Mouse (Mus musculus) c-Kit-positive CD71-positive TER-119-positive erythroid progenitor cells, embryonic 14.5 days (primary cell): ENCODE measurements around the gene Doc2a.

Experiments
- DNase-seq: peaks from one replicate; pipeline ENCODE4 v3.0.0-alpha.2; 2013; ENCODE audit warnings: low spot score

Doc2a gene

GRCm38 (mm10) chr7:126823940-126824339 is 23.3 kb upstream of the Doc2a start:
- no peak for DNase-seq

- no peak for DNase-seq
Observed at GRCm38 (mm10) chr7:126825403-126825802, 21.8 kb upstream of the Doc2a start.

GRCm38 (mm10) chr7:126825952-126826351 is 21.3 kb upstream of the Doc2a start:
- no peak for DNase-seq

DNA sequence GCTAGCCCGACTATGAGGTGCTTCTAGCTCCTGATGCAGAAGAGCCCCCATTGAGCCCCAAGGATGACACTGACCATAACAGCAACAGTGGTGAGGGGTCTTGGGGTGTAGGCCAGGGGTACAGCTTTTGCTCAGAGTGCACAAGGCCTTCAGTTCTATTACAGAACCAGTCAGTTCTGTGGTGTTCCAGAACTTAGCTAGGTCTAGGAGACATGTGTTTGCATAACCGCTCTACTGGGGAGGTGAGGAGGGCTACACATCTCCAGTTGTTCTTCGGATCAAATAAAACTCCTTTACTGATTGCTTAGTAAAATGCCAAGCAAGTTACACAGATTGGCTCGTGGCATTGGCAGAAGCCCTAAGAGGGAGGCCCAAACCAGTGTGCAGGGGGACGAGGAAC is 15.7 kb upstream of the Doc2a start, which contains the start of gene 4930451I11Rik:
Gene 4930451I11Rik (minus strand): TSS at position 101 of the 400 bp plus-strand sequence.
- DNase-seq: no peak

DNA sequence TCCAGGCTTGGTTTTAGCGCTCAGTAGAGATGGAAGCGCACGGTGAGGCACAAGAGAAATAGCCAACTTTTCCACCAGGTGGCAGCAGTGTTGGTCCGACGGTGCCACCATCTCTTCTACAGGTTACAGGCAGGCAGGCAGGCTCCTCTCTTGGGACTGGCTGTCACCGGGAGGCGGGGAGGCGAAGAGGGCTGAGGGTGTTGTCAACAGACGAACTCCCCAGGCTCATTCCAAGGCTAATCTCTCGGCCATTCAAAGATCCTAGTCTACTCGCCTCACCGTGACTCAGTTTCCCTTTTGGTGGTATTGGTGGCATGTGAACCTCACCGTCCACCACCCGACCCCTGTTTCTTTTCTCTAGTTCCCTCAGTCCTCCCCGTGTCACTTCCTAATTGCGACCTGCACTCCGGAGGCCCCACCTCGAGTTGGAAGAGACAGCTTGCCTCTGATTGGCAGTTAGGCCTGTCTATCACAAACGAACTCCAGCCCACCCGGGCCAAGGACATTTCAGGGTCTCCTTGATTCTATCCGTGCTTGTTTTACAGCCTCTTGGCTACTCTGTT is 15.1 kb upstream of the Doc2a start:
- peak; percentile 72 for DNase-seq

GRCm38 (mm10) chr7:126833294-126833693 is 13.9 kb upstream of the Doc2a start:
- no peak for DNase-seq

GRCm38 (mm10) chr7:126843276-126843675 is 3.9 kb upstream of the Doc2a start:
- no peak for DNase-seq

DNA sequence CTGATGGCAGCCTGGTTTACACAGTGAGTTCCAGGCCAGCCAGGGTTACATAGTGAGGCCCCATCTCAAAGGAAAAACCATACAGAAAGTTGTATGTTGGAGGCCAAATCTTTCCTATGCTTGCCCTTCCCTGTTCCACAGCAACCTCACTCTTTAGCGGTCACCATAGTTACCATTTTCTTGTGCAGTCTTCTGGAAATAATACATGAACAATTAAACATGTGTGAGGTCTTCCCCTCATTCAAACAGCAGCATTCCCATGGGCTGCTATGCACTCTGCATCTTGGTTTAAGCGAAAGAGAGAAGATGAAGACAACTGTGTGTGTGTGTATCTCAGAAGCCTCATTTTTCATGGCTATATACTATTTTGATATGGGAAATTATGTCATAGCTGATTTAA is 1.7 kb upstream of the Doc2a start:
- no peak for DNase-seq

DNA sequence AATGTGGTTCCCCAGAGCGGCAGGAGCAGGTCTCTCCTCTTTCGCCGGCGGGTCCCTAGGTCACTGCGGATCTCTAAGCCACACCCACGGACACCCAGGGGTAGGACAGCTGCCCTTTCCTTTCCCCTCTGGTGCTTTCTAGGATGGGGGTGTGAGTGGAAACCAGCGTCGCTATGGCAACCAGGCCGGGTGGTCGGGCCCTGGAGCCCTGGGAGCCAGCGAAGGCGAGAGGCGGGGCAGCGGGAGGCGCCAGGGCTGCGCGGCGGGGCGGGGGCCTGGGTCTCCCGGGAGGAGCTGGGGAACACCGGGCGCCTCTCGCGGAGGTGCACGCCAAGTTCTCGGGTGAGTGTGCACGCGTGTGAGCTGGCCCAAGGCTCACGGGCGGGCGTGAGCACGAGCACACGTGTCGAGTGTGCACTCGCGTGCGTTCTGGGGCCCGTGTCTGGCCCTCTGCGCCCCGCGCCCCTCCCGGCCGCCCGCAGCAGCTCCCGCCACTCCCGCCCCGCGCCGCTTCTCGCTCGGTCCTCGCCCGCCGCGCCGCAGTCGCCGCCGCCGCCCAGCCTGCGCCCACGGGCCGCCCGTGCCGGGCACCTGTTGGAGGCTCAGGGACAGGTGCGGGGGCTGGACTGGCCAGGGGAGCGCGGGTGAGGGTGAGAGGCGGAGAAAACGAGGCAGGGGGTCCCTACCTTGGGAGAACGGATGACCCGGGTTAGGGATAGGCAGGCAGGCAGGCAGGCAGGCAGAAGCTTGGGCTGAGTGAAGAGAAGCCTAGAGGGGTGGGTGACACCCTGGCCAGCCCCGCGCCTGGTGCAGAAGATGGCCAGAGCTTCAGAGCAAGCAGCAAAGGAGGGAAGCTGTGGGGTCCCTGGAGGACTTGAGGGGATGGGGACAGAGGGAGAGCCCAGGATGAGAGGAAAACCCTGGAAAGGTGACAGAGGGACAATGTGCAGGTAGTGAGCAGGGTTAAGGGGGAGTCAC is 494 bp downstream of the Doc2a start:
- no peak for DNase-seq

DNA sequence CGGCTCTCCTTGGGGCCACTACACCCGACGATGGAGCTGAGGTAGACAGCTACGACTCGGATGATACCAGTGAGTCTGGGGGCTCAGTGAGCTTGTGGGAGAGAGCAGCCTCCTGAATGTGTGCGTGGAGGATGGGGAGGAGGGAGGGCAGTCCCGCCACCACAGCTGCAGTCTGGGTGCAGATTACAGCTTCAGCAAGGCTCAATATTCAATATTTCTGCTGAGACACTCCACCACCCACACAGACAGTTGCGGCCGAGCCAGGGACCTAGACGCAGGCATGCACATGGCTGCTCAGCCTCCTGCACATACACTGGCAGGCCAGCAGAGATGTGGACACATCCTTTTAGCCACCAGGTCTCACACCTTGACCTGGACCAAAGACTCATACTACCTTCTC is 1.6 kb downstream of the Doc2a start:
- no peak for DNase-seq

DNA sequence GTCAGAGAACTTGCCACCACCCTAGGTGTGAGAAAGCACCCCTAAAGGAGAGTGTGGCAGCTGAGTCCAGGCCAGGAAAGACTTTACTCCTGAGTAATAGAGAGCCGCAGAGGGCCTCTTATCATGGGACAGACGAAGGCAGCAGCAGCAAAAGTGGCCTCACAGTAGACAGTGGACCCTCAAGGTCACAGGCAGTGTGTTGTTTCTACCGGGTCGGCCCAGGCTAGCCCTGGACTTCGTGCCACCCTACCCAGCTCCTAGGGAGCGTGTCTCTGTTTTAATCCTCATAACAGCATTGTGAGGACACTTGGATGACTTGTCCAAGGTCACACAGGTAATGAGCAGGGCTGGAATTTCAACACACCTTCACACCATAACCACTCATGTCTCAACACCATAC is 2.9 kb downstream of the Doc2a start:
- DNase-seq: no peak

DNA sequence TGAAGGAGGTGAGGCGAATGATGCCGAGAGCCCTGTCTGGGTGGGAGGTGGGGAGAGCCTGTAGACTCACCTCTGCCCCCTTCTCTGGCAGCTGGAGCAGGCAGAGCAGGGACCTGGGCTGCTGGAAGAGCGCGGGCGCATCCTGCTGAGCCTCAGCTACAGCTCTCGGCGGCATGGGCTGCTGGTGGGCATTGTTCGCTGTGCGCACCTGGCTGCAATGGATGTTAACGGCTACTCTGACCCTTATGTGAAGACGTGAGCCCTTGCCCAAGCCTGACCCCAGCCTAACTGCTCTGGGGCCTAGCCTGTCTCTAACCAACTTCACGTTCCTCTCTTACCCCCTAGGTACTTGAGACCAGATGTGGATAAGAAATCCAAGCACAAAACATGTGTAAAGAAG is 4.0 kb downstream of the Doc2a start:
- DNase-seq: no peak

GRCm38 (mm10) chr7:126853454-126853853 is 6.2 kb downstream of the Doc2a start:
- DNase-seq: no peak

- DNase-seq: no peak
Observed at GRCm38 (mm10) chr7:126855641-126856040, 8.4 kb downstream of the Doc2a start.

GRCm38 (mm10) chr7:126856741-126857420 is 9.7 kb downstream of the Doc2a start:
- DNase-seq: no peak

GRCm38 (mm10) chr7:126860987-126861386 is 13.8 kb downstream of the Doc2a start:
- no peak for DNase-seq

DNA sequence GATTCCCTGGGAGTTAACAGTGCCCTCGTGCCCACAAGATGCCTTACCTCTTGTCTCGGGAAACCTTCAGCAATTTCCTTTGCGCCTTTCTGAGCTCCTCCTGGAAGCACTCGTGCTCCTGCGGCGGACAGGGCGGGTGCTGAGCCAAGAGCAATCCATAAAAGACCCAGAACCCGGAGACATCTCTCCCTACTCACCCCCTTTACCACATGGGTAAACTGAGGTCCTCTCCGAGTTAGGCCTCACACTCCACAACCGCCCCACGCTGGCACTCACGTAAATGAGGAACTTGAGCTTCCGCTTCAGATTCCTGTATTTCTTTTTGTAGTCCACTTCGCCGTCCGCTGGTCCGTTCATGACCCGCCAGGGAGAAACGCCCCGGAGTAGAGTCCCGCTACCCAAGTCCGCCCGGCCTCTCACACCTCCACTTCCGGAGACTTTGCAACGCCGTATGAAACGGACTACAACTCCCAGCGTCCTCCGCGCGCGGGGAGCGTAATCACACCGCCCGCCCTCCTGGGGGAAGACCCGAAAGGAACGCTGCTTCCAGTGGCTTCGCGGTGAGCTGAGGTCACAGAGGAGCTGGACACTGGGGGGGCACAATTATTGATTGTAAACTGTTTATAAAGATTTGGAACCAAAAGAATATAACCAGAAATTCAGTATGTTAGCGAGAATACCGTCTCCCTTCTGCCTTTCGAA is 14.4 kb downstream of the Doc2a start, which contains the start of gene Hirip3:
Gene Hirip3 (plus strand): TSS at position 544 of the 702 bp plus-strand sequence.
- peak; percentile 93 for DNase-seq

DNA sequence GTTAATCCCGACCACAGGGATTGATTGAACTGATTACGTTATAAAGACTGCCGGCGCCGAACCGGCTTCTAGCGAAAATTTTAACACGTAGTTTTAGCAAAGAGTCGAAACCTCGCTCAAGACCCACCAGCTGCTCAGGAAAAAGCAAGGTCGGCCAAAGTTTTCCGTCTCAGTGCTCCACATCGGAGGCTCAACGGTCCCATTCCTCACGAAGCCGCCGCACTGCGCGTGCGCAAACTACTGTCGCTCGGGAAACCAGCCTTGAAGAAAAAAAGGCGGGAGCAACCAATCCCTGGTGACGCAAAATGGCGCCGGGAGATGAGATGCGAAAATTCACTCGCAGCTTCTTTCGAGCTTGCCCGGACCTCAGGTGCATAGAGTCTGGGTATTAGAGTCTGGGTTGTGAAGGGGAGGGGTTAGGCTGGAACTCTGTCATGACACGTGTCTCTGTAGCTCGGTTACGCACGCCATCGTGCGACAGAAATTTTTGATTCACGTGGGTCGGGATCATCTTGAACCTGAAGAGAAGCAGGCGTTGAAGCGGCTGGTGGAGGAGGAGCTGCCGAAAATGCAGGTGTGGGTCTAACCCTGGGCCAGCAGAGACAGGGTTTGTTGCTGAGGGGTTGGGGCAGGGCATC is 15.1 kb downstream of the Doc2a start, which contains the start of gene Ino80e:
Gene Ino80e (minus strand): TSS at position 231 of the 638 bp plus-strand sequence.
- DNase-seq: peak; percentile 95

DNA sequence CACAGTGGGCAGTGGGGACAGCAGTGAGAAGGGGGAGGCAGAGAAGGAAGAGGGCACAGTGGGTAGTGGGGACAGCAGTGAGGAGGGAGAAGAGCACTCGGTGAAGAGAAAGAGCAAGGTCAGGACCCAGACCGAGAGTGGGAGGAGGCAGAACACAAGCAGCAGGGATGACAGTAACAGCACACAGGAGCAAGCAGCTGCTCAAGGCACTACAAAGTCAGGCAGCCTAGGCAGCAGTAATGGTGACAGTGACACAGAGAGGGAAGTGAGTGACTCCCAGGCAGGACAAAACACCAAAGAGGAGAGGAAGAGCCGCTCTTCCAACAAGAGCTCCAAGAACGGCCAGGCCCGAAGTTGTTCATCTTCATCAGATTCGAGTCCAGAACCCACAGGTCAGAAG is 16.6 kb downstream of the Doc2a start:
- no peak for DNase-seq

DNA sequence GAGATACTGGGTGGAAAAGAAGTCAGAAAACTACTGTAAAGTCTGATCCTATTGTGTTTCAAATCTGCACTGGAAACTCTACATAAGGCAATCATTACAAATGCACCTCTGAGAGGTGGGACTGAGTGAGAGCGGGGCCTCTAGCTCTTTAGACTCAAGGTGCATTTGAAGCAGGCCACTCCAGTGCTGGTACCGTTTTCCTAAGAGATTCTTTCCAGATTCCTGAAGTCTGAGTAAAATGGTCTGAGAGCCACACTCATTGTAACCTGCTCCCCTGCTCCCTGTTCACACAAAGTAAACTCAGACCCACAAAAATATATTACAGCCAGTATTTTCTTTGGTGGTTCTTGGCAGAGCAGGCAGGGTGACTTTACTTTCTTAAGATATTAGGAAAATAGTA is 20.3 kb downstream of the Doc2a start:
- no peak for DNase-seq

DNA sequence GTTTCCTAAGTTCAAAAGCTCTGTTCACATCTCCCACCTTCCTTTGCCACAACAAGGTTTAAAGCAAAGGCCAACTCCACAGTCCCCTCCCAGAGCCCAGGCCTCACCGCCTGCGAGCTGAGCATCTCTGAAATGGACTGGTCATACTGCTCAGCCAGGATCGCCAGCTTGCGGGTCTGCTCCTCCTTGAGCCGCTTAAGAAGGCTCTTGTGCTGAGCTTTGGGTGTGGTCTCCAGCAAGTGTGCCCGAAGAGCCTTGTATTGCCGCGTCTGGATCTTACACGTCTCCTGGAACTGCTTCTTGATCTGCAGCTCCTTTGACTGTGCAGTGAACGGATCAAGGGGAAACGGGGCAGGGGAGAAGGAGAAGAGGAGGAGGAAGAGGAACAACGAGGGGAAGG is 20.8 kb downstream of the Doc2a start:
- no peak for DNase-seq
